Mouse (Mus musculus) heart, adult 2 months (tissue): ENCODE measurements around the gene Prdm16. TPM values are rescaled to one million over a fixed set of nuclear protein-coding genes. Genes with fewer than 3 reads are reported as not detected.

ENCODE experiments used
- DNase-seq, 2 experiments: peaks; one replicate each; pipeline ENCODE4 v3.0.0; 2021
- H3K27ac ChIP-seq: fragments of 200-600 bp; 2 replicates; pipeline ENCODE4 v1.8.1; 2022
- H3K27me3 ChIP-seq: fragments of 200-500 bp; 2 replicates; pipeline ENCODE4 v1.6.1; 2012; ENCODE audit warnings: mild to moderate bottlenecking, low read length, inconsistent platforms, mixed read lengths; ENCODE audit not compliant: control insufficient read depth, insufficient read depth
- H3K36me3 ChIP-seq: fragments of 200-500 bp; 2 replicates; pipeline ENCODE4 v1.6.1; 2012; ENCODE audit warnings: low read length, inconsistent platforms; ENCODE audit not compliant: control insufficient read depth, insufficient read depth
- H3K4me1 ChIP-seq: fragments of 200-500 bp; 2 replicates; pipeline ENCODE4 v1.6.1; 2011; ENCODE audit warnings: low read length; ENCODE audit not compliant: control insufficient read depth, insufficient read depth
- H3K4me3 ChIP-seq: fragments of 200-600 bp; 2 replicates; pipeline ENCODE4 v1.8.1; 2022
- H3K79me2 ChIP-seq: fragments of 200-500 bp; replicated peaks from 2 replicates; pipeline ENCODE4 v1.6.1; 2012; ENCODE audit warnings: mild to moderate bottlenecking, inconsistent platforms, low read length, moderate library complexity, mixed read lengths; ENCODE audit not compliant: control insufficient read depth, insufficient read depth
- H3K9ac ChIP-seq: fragments of 200-500 bp; 2 replicates; pipeline ENCODE4 v1.6.1; 2012; ENCODE audit warnings: low read depth, mild to moderate bottlenecking, control low read depth, inconsistent platforms, low read length, mixed read lengths
- CTCF ChIP-seq: fragments of 200-600 bp; IDR thresholded peaks from 2 replicates; pipeline ENCODE4 v1.8.1; 2022; ENCODE audit warnings: antibody characterized with exemption, mild to moderate bottlenecking, moderate library complexity
- EP300 ChIP-seq: fragments of 200-500 bp; IDR thresholded peaks from 2 replicates; pipeline ENCODE4 v1.6.1; 2011; ENCODE audit warnings: low read depth, low read length, control low read depth; ENCODE audit not compliant: insufficient read depth
- POLR2A ChIP-seq: fragments of 200-500 bp; IDR thresholded peaks from 2 replicates; pipeline ENCODE4 v1.6.1; 2011; ENCODE audit warnings: mild to moderate bottlenecking, low read depth, low read length, control low read depth; ENCODE audit not compliant: insufficient read depth
- WGBS: fragments of 180-500 bp; shearing (Covaris S2); methylation state at CpG from one replicate; pipeline ENCODE4 v1.1.7; 2018; 5-methylcytosine and 5-hydroxymethylcytosine counted together
- intact Hi-C: fragments of 180-260 bp; cut with DNase I; formaldehyde crosslinking; loops from one replicate; pipeline ENCODE4 v1.15.1; 2025
- polyA plus RNA-seq: library from polyadenylated mRNA; depleted of rRNA; stranded (reverse); fragments of >200 nt; gene quantifications from 2 replicates; pipeline ENCODE4 v1.2.3, GENCODE M21; 2012
- total RNA-seq, 2 experiments: library from RNA; stranded (reverse); gene quantifications; 2 replicates each; pipeline ENCODE4 v1.2.3; 2021

Prdm16 gene
- total and polyA plus RNA-seq, 3 experiments: 7.6 to 18.1 (median 16.8) TPM

- Histone ChIP-seq H3K27me3 (peaks cover 5% of the 10 kb centered on the region), H3K4me3 (peak overlapping the region; percentile 41), H3K4me1 (peaks cover 1% of the 10 kb centered on the region; the same call in 1 of the 2 replicates), H3K9ac (peak overlapping the region; percentile 18), H3K36me3 (no peaks in the 10 kb centered on the region), H3K79me2 (no peaks in the 10 kb centered on the region), H3K27ac (no peak overlapping the region)
- intact Hi-C loops: loop anchor here (2.0 kb wide), 1 partner anchor 235 kb away; no protein-coding TSS in a partner anchor
- DNase-seq: peak in 1 of 2 experiments; percentile 16
- TF ChIP-seq CTCF (no peak), POLR2A (no peak), EP300 (no peak)
- WGBS: 2% methylated on average over 64 of the region's 66 CpGs
Measured at GRCm38 (mm10) chr4:154299541-154300271, 337.0 kb downstream of the Prdm16 start.

DNA sequence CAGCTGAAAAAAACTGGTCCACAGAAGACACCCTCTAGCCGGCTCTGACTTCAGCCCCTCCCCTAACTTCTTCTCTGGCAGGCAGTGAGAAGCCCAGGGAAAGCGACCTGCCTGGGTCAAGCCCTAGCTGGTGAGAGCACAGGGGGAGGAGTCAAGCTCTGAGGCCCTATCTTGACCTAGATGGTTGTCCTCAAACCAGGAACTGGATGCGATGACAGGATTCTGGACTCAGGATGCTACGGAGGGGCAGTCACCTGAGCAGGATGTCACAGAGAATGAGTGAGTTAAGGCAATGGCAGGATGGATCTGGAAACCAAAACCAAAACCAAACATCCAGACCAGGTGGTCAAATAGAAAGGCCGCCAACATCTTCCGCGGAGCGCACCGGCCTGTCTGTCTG is 338.9 kb downstream of the Prdm16 start:
- Histone ChIP-seq H3K79me2 (no peaks in the 10 kb centered on the region), H3K4me1 (peaks cover 1% of the 10 kb centered on the region; the same call in 1 of the 2 replicates), H3K4me3 (no peak overlapping the region), H3K9ac (no peak overlapping the region), H3K36me3 (no peaks in the 10 kb centered on the region), H3K27ac (no peak overlapping the region), H3K27me3 (peaks cover 5% of the 10 kb centered on the region)
- no peak for DNase-seq
- 42% methylated on average over 9 of the region's 9 CpGs for WGBS
- intact Hi-C loops: no loop called here
- TF ChIP-seq EP300: no peak
- no peak for TF ChIP-seq POLR2A
- no peak for TF ChIP-seq CTCF

- H3K27ac ChIP-seq: no peak overlapping the region
Measured at GRCm38 (mm10) chr4:154294262-154294731, 342.4 kb downstream of the Prdm16 start.

DNA sequence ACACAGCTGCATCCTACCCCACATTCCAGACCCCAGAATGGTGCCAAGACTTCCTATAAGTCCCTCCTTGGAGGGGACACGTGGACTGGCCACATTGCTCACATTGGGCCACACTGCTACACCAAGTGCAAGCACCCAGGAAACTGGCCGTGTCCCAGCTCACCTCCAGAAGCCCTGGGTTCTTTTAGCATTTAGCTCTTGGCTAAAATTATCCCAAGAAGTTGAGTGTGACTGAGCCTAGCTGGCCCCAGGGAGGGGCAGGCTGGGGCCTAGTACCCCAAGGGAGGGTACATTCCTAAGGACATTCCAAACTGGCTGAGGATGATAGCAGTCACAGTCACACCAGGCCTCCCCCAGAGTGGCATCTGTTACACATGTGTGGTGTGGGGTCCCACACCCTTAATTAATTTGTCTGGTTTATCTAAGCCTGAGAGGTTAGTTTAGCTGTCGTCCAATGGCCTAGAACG is 342.9 kb downstream of the Prdm16 start:
- no peak overlapping the region for H3K4me3 ChIP-seq
- no peaks in the 10 kb centered on the region for H3K36me3 ChIP-seq
- H3K4me1 ChIP-seq: no peaks in the 10 kb centered on the region
- no peak for TF ChIP-seq POLR2A
- TF ChIP-seq CTCF: no peak
- no peak for TF ChIP-seq EP300
- no peaks in the 10 kb centered on the region for H3K27me3 ChIP-seq
- H3K27ac ChIP-seq: no peak overlapping the region
- no peak overlapping the region for H3K9ac ChIP-seq
- intact Hi-C loops: no loop called here
- DNase-seq: no peak
- H3K79me2 ChIP-seq: no peaks in the 10 kb centered on the region
- 52% methylated on average over 4 of the region's 4 CpGs for WGBS

More at GRCm38 (mm10) chr4:154294262-154294731, 342.4 kb downstream of the Prdm16 start:
- Histone ChIP-seq H3K4me1 (no peaks in the 10 kb centered on the region), H3K27me3 (no peaks in the 10 kb centered on the region), H3K36me3 (no peaks in the 10 kb centered on the region), H3K9ac (no peak overlapping the region), H3K79me2 (no peaks in the 10 kb centered on the region), H3K4me3 (no peak overlapping the region)
- intact Hi-C loops: no loop called here
- TF ChIP-seq EP300: no peak
- TF ChIP-seq POLR2A: no peak
- no peak for TF ChIP-seq CTCF
- 57% methylated on average over 8 of the region's 8 CpGs for WGBS
- no peak for DNase-seq

DNA sequence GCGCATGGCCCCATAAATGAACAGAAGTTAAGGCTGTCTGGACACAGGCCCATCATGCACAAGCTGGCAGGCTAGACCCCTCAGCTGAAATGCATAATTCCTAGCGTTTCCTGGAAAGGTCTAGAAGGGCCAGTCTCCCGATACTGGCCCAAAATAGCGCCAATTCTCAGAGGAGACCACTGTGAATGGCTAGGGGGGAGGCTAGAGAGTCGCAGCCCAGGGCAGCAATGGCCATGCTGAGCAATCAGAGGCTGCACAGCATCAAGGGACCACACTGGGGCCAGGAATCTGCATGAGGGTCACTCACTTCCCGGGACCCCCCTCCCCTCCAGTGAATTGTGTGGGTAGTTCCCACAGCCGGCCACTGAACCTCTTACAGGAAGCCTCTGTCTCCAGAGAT is 353.0 kb downstream of the Prdm16 start:
- Histone ChIP-seq H3K27ac (no peak overlapping the region), H3K27me3 (no peaks in the 10 kb centered on the region), H3K4me1 (no peaks in the 10 kb centered on the region), H3K36me3 (no peaks in the 10 kb centered on the region), H3K9ac (no peak overlapping the region), H3K4me3 (no peak overlapping the region), H3K79me2 (no peaks in the 10 kb centered on the region)
- peak in 1 of 2 experiments; percentile 14 for DNase-seq
- intact Hi-C loops: no loop called here
- 50% methylated on average over 7 of the region's 7 CpGs for WGBS
- TF ChIP-seq POLR2A: no peak
- no peak for TF ChIP-seq CTCF
- no peak for TF ChIP-seq EP300

DNA sequence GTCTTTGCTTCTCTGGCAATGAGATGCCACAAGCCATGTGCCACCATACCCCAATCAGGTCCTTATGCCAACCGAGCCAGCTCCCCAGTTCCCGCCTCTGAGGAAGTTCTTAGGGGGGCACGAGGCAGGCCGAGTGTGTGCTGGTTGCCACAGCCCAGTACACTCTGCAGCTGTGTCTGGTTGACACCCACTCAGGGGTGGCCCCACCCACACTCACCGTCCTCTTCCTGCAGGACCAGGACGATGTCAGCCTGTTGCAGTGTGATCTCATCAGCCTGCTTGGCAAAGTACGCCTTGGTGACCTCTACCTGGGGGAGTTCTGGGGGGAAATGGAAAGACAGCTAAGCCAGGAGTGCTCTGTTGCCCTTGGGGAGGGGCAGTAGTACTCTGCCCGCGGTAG is 357.2 kb downstream of the Prdm16 start:
- WGBS: 48% methylated on average over 9 of the region's 9 CpGs
- Histone ChIP-seq H3K4me1 (no peaks in the 10 kb centered on the region), H3K4me3 (no peak overlapping the region), H3K27me3 (no peaks in the 10 kb centered on the region), H3K36me3 (no peaks in the 10 kb centered on the region), H3K9ac (no peak overlapping the region), H3K27ac (no peak overlapping the region), H3K79me2 (no peaks in the 10 kb centered on the region)
- no peak for DNase-seq
- TF ChIP-seq EP300: no peak
- TF ChIP-seq CTCF: no peak
- no peak for TF ChIP-seq POLR2A
- intact Hi-C loops: no loop called here
